Mouse (Mus musculus) ES-Bruce4 (cell line): ENCODE measurements at regions not wholly inside any gene's neighbourhood (a gene's known extent, or its start where the extent isn't known, plus 50 kb on each side); places are given as distances from the start of the nearest gene placed in this dataset.
A peak's percentile ranks its signal among the peaks of the same experiment; 100 is the strongest.
"Not testable (repeated sequence)": the region's sequence is repeated elsewhere in the genome, so short reads cannot be mapped to it uniquely, and the experiment has no call there.

ENCODE experiments used
- H3K27ac ChIP-seq: 2 replicates; pipeline ENCODE4 v1.5.1; 2012; ENCODE audit warnings: low read length, inconsistent platforms; ENCODE audit not compliant: insufficient read depth
- H3K27me3 ChIP-seq: 2 replicates; pipeline ENCODE4 v1.6.1; 2012; ENCODE audit warnings: mild to moderate bottlenecking, low read length, inconsistent platforms; ENCODE audit not compliant: control insufficient read depth, poor library complexity, insufficient read depth, severe bottlenecking
- H3K36me3 ChIP-seq: 2 replicates; pipeline ENCODE4 v1.6.1; 2012; ENCODE audit warnings: inconsistent platforms, mild to moderate bottlenecking, low read length, moderate library complexity; ENCODE audit not compliant: control insufficient read depth, poor library complexity, insufficient read depth, severe bottlenecking
- H3K4me1 ChIP-seq: one replicate; pipeline ENCODE4 v1.8.1; 2011; ENCODE audit warnings: low read length; ENCODE audit not compliant: control insufficient read depth, insufficient read depth
- H3K4me3 ChIP-seq: 2 replicates; pipeline ENCODE4 v1.5.1; 2011; ENCODE audit warnings: low read depth, mild to moderate bottlenecking, low read length
- H3K9ac ChIP-seq: 2 replicates; pipeline ENCODE4 v1.6.1; 2012; ENCODE audit warnings: low read depth, mild to moderate bottlenecking, inconsistent platforms; ENCODE audit not compliant: poor library complexity, severe bottlenecking
- H3K9me3 ChIP-seq: replicated peaks from 2 replicates; pipeline ENCODE4 v1.6.1; 2012; ENCODE audit warnings: mild to moderate bottlenecking, low read length, inconsistent platforms; ENCODE audit not compliant: control insufficient read depth, poor library complexity, insufficient read depth, severe bottlenecking

GRCm38 (mm10) chr14:40455631-40456030 is 437.4 kb downstream of the Sh2d4b start:
- not testable (repeated sequence) for H3K4me1 ChIP-seq

GRCm38 (mm10) chr14:40450823-40451222 is 442.2 kb downstream of the Sh2d4b start:
- not testable (repeated sequence) for H3K9ac ChIP-seq, H3K27me3 ChIP-seq, H3K4me3 ChIP-seq, H3K4me1 ChIP-seq, H3K27ac ChIP-seq, H3K36me3 ChIP-seq
- H3K9me3 ChIP-seq = peaks cover 42% of the 10 kb centered on the region

More at GRCm38 (mm10) chr14:40455631-40456030, 437.4 kb downstream of the Sh2d4b start:
- Histone ChIP-seq H3K27ac (0 out of 2 replicates have a peak overlapping the region, but pooled peaks have one; percentile 82), H3K9me3 (peaks cover 38% of the 10 kb centered on the region)
- H3K4me3 ChIP-seq, H3K9ac ChIP-seq, H3K27me3 ChIP-seq, H3K36me3 ChIP-seq: not testable (repeated sequence)

GRCm38 (mm10) chr14:40449566-40449965 is 443.5 kb downstream of the Sh2d4b start:
- H3K36me3 ChIP-seq, H3K4me3 ChIP-seq, H3K9ac ChIP-seq, H3K27me3 ChIP-seq, H3K27ac ChIP-seq, H3K4me1 ChIP-seq: not testable (repeated sequence)
- H3K9me3 ChIP-seq = peaks cover 38% of the 10 kb centered on the region
